In genomic region chr12:89640046-89640445, GRCm38 (mm10) we compare ENCODE assay signal across 16 mouse cellular contexts.
"Had no signal": no experiment of that assay in that cellular context is flagged by ENCODE, and none has a peak within 500 bp of the region (broad histone marks: within the 10 kb centered on the region; RNA-seq: fewer than 3 reads in every experiment).

No protein-coding gene starts in this region.

- H3K4me3 ChIP-seq: limb, embryonic 15.5 days; liver, embryonic 12.5 days; liver, embryonic 15.5 days; megakaryocyte, embryonic 14.5 days; midbrain, embryonic 10.5 days; midbrain, embryonic 13.5 days had no signal

- H3K27me3 ChIP-seq: limb, embryonic 15.5 days; liver, embryonic 12.5 days; liver, embryonic 15.5 days; megakaryocyte, embryonic 14.5 days; midbrain, embryonic 13.5 days had no signal

- ATAC-seq: inflammation-experienced regulatory T-cells, adult 6 months; intestine, embryonic 16.5 days; liver, embryonic 12.5 days; midbrain, embryonic 13.5 days; midbrain, embryonic 16.5 days had no signal

- H3K4me2 ChIP-seq: limb, embryonic 15.5 days; liver, embryonic 12.5 days; liver, embryonic 15.5 days; midbrain, embryonic 13.5 days had no signal

- H3K9me3 ChIP-seq: limb, embryonic 15.5 days; liver, embryonic 12.5 days; liver, embryonic 15.5 days; megakaryocyte, embryonic 14.5 days; midbrain, embryonic 10.5 days; midbrain, embryonic 13.5 days had no signal

- H3K36me3 ChIP-seq: limb, embryonic 15.5 days; liver, embryonic 12.5 days; liver, embryonic 15.5 days; midbrain, embryonic 10.5 days; midbrain, embryonic 13.5 days had no signal

- DNase-seq: kidney, adult 18-20 months; kidney, adult 9 months; kidney, postnatal 14 days; kidney, postnatal 4 days; left cerebral cortex, postnatal 4 days; thymus, adult 18-20 months; thymus, postnatal 36 days had no signal

- H3K4me1 ChIP-seq: liver, embryonic 12.5 days; liver, embryonic 15.5 days; megakaryocyte, embryonic 14.5 days; midbrain, embryonic 10.5 days; midbrain, embryonic 13.5 days had no signal

- H3K27ac ChIP-seq: limb, embryonic 15.5 days; liver, embryonic 12.5 days; liver, embryonic 15.5 days; midbrain, embryonic 10.5 days; midbrain, embryonic 13.5 days had no signal

- H3K9ac ChIP-seq: limb, embryonic 15.5 days; liver, embryonic 12.5 days; liver, embryonic 15.5 days; midbrain, embryonic 13.5 days had no signal
